Mouse (Mus musculus): ENCODE results near the gene Tut1.
"Not testable (repeated sequence)": the region's sequence is repeated elsewhere in the genome, so short reads cannot be mapped to it uniquely, and the experiment has no call there.

The Tut1 gene

DNA sequence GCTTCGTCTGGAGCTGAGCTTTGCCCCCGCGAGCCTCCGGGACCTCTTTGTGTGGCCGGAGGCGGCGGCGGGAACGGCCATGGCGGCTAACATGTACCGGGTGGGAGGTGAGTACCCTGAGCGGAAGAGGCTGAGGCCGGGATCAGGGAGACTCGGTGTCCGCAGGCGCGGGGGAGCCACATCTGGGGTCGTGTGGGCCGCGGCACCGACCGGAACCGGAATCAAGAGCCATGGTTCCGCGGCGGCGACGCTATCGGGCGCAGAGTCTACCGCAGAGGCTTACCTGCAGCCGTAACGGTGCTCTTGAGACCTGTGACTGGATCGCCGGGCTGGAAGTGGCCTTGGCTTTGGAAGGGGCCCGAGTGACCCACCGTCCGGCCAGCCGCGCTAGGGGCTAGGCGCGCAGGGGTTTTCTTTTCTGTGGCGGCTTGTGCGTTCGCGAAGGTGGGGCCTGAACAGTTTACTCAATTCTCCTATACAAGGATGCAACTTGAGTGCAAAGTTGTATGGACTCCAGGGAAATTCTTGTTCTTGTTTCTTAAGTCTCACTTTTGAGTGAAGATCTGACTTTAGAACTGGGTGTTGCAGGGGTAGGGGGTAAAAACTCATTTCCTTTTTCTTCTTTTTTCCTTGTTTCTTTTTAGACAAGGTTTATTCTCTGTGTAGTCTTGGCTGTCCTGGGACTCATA lies 11.2 kb upstream of the Tut1 start:
- DNase-seq (ENCODE audit: low spot score in 2 of 2): peak in 1 of 2 experiments; percentile 42

DNA sequence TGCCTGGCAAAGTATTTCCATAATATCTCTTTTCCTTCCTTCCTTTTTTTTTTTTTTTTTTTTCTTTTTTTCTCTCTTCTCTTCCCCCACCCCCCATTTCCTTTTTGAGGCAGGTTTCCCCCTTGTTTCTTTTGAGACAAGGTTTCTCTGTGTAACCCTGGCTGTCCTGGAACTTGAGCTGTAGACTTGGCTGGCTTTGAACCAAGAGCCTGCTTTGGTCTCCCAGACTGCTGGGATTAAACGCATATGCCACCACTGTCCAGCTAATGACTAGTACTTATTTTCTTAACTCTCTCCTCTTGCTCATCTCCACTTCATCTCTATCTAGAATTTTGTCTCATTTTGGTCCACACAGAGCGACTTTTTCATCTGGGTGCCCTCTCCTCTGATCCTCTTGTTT lies 10.6 kb upstream of the Tut1 start:
- no peak for DNase-seq (ENCODE audit: low spot score in 2 of 2)

- DNase-seq (ENCODE audit: low spot score in 2 of 2): no peak
Measured at GRCm38 (mm10) chr19:8944062-8944461, 9.6 kb upstream of the Tut1 start.

DNA sequence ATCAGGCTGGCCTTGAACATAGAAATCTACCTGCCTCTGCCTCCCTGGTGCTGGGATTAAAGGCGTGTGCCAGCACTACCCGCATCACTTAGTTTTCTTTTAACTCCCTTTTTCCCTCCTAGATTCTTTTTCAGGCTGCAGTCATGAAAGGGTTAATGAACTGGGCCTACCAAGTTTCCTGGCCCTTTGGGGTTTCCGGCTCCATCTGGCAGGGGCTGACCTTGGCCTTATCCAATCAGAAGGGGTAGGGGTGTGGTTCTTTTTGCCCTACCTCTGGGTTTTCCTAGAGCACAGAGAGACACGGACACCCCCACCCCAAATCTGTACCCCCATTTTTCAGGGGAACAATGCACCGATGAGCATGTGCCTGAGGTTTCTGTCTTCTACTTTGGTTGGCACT lies 8.9 kb upstream of the Tut1 start:
- peak in 1 of 2 experiments; percentile 72 for DNase-seq (ENCODE audit: low spot score in 2 of 2)

DNA sequence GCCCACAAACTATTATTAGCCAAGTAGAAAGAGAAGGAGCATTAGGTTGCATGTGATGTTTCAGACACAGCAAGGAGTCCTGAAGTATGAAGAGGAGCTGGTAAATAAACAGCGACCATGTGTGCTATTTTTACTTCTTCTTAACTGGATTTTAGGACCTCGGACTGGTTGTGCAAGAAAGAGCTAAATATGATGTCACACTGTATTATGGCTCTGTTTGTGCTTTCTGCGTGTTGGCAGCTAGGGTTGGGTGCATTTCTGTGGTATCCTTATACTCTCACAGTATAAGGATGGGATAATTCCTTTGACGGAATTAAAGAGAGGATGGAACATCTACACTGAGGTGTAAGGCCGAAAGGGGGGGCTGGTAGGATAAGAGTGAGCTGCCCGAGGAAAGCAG lies 8.4 kb upstream of the Tut1 start:
- DNase-seq (ENCODE audit: low spot score in 2 of 2): no peak

DNA sequence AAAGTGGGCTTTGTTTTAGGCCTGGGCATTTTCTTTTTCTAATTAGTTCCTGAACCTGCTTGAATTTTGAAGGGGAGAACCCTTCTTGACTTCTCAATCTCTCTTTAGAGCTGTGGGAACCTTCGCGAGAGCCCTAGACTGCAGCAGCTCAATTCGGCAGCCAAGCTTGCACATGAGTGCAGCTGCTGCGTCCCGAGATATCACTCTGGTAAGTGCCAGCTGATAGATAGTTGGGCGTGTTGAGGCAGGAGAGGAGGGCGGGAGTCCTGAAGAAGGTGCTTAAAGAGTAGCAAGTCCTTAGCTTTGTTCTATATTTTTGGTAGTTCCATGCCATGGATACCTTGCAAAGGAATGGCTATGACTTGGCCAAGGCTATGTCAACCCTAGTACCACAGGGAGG lies 6.7 kb upstream of the Tut1 start:
- no peak for DNase-seq (ENCODE audit: low spot score in 2 of 2)

- DNase-seq (ENCODE audit: low spot score in 2 of 2): no peak
Measured at GRCm38 (mm10) chr19:8950190-8950589, 3.5 kb upstream of the Tut1 start.

DNA sequence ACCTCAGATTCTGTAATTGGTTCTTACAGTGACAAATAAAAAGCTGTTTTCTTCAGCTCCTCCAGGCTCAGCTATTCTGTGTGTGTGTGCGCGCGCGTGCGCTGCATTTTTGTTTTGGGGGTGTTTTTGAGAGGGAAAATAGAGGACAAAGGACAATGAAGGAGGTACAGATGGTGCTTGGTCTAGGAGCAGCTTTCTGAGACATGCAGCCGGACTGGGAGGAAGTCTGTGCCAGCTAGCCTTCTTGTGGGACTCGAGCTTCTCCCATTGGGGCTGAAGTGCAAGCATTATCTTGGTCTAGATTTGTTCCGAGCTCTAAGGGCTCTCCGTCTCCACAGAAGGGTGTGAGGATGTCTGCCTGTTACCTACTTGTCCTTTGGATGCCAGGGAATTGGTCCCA lies 1.4 kb upstream of the Tut1 start:
- no peak for DNase-seq (ENCODE audit: low spot score in 2 of 2)

- no peak for DNase-seq (ENCODE audit: low spot score in 2 of 2)
Measured at GRCm38 (mm10) chr19:8954171-8954570, 524 bp downstream of the Tut1 start.

DNA sequence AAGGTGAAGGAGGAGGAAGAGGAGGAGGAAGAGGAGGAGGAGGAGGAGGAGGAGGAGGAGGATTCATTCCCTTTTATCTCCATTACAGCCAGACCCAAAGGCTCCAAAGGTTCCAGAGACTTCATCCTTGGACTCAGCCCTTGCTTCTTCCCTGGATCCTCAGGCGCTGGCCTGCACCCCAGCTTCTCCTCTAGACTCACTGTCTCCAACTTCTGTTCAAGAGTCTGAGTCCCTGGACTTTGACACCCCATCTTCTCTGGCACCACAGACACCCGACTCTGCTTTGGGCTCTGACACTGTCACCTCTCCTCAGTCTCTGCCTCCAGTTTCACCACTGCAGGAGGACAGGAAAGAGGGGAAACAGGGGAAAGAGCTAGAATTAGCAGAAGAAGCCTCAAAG lies 8.6 kb downstream of the Tut1 start:
- DNase-seq (ENCODE audit: low spot score in 2 of 2): no peak

GRCm38 (mm10) chr19:8965075-8965474 lies 11.4 kb downstream of the Tut1 start:
- no peak for DNase-seq (ENCODE audit: low spot score in 2 of 2)

- DNase-seq (ENCODE audit: low spot score in 2 of 2): no peak
Measured at GRCm38 (mm10) chr19:8965771-8966170, 12.1 kb downstream of the Tut1 start.

DNA sequence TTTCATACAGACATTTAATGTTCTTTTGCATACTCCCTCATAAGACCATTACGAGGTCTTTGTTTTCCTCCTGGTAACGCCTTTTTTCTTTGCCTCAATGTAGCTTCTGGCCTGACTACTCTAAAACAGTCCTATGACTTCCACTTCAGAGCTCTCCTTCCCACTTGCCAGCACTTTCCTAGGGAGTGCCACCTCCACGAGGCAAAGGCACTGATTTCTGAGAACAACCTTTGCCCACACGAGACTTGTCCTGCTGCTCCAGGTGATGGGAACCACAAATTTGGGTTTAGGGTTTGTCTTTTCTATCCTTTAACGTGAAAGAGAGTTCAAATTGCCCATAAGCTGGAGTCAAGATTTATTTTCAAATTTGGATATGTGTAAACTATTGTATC lies 12.5 kb downstream of the Tut1 start:
- no peak for DNase-seq (ENCODE audit: low spot score in 2 of 2)

DNA sequence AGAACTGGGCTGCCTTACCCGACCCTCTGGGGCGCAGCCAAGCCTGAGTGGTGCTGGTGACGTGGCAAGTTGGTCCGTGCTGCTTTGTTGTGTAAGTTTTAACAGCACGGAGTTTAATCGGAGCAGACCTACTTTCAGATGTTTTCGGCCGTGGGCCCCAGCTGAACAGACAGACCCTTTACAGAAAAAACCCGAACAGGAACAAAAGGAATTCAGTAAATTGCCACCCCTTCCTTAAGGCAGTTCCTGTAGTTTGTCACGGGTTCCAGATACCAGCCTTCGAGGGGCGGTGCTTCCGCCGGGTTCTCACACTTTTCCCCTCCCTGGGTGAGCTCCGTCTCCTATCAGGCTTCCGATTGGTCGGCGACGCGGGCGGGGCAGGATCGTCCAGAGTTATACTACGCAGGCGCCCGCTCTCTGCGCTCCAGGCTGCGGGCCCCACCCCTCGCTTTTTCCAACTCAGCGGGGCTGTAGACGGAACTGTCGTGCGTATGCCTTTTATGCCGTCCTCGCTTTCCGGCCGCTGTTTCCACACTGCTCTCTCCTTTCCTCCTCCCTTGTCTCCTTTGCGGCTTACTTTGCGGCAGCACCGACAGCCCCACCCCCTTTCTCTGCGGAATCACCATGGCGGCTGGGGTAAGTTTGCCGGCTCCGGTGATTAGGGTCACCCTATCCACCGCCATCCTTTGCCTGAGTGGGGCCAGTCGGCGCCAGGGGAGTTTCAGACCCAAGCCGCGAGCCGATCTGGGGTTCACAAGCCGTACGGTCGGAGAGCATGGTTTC lies 13.1 kb downstream of the Tut1 start, which contains the start of gene Eef1g:
Eef1g (plus strand) TSS at position 452 of the 783 bp plus-strand sequence.
- peak; percentile 91 to 97 for DNase-seq (ENCODE audit: low spot score in 2 of 2)

- no peak for DNase-seq (ENCODE audit: low spot score in 2 of 2)
Measured at GRCm38 (mm10) chr19:8967373-8967743, 13.7 kb downstream of the Tut1 start.

- DNase-seq (ENCODE audit: low spot score in 2 of 2): no peak
Measured at GRCm38 (mm10) chr19:8967893-8968292, 14.2 kb downstream of the Tut1 start.

GRCm38 (mm10) chr19:8972491-8972890 lies 18.8 kb downstream of the Tut1 start:
- DNase-seq (ENCODE audit: low spot score in 2 of 2): not testable (repeated sequence)

DNA sequence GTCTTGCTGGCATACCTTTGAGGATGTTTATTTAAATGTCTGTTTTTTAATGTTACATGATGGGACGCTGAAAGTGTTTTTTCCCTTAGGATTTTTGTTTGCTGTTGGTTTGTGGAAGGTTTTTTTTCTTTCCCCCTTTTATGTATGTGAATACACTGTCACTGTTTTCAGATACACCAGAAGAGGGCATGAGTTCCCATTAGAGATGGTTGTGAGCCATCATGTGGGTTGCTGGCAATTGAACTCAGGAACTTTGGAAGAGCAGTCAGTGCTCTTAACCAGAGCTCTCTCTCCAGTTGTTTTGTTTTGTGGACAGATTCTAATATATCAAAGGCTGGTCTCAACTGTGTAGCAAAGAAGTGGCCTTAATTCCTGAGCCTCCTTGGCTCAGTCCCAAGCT lies 21.0 kb downstream of the Tut1 start:
- DNase-seq (ENCODE audit: low spot score in 2 of 2): no peak

DNA sequence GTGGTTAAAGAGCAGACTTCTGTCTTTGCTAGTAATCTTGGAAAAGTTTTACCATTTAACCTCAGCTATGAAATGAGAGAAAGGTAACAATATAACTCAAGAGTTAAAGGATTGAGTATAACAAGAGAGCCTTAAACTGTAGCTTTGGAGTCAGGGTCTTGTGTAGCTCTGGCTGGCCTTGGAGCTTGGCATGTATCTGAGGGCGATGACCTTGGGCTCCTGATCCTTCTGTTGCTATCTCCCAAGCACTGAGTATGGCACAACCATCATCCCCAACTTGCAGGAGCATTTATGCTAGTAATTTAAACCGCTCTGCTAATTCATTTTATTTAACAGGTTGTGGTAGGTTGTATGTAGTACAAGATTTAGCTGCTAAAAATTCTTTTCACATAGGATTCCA lies 21.8 kb downstream of the Tut1 start:
- no peak for DNase-seq (ENCODE audit: low spot score in 2 of 2)

DNA sequence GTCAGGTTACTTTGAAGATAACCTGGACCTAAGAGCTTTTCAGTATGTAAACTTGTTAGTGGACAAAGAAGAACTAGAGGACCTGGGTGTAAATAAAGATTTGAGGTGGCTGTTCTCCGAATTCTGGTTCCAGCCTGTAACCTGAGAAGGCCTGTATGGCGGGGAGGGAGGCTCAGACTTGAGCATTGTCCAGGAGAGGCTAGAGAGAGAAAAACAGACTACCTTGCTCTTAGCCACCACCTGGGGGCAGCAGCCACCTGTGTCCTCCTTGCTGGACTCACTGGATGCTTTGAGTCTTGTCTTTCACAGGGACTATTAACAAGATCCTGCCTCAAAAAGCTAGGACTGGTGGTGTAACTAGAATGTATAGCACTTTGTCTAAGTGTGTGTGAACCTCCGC lies 22.9 kb downstream of the Tut1 start:
- DNase-seq (ENCODE audit: low spot score in 2 of 2): no peak

DNA sequence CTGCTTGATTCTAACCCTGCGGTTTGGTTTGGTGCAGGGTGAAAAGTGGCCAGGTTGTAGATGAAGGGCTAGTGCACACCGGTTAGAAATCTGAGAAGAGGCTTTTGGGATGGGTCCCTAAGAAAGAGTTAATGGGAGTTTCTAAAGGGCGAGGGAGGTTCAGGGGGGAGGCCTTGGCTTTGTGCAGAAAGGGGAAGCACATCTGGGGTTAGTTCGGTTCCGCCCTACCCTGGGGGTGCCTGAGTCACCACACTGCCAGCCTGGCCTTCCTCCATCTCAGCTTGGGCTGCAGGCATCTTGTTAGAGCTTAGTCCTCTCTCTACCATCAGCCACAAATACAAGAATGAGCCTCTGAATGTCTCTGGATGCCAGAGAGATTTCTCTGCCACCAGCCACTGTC lies 27.1 kb downstream of the Tut1 start:
- DNase-seq (ENCODE audit: low spot score in 2 of 2): no peak

- DNase-seq (ENCODE audit: low spot score in 2 of 2): no peak
Measured at GRCm38 (mm10) chr19:8981450-8982168, 28.0 kb downstream of the Tut1 start.
